Mouse (Mus musculus) MEL-GATA-1-ER (cell line): ENCODE results near the gene Pgr15l.

Source experiments
- DNase-seq: peaks from one replicate; pipeline ENCODE4 v3.0.0-alpha.2; 2012; ENCODE audit warnings: low read depth; ENCODE audit errors: extremely low read depth

The Pgr15l gene

GRCm38 (mm10) chrX:97072369-97072768 lies at the start of gene Pgr15l:
Pgr15l (plus strand) TSS chrX:97072596.
- DNase-seq: no peak

DNA sequence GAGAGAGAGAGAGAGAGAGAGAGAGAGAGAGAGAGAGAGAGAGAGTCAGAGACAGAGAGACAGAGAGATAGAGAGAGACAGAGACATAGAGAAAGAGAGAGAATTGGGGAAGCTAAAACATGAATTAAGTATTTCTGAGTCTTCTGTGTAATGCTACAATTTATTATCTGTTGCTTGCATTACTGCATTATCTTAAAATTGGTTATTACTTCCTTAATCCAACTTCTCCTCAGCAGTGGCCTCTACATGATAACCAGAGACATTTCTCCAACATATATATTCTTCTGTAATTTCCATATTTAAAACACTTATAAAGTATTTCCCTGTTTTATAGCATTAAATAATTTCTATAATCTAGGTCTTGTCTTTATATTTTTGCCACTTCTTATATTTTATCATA lies 44.9 kb upstream of the Pgr15l start:
- DNase-seq: peak; percentile 64

GRCm38 (mm10) chrX:97069816-97070215 lies 2.6 kb upstream of the Pgr15l start:
- no peak for DNase-seq
